Mouse (Mus musculus): ENCODE data around the gene Gm5936. TPM values are rescaled to one million over a fixed set of nuclear protein-coding genes. Genes with fewer than 3 reads are reported as not detected.

Gm5936 gene
- not detected for polyA plus RNA-seq (2014; fragmentation: Illumina TruSeq; extraction: RNeasy Lipid Tissue Mini Kit (QIAGEN cat#74804))

DNA sequence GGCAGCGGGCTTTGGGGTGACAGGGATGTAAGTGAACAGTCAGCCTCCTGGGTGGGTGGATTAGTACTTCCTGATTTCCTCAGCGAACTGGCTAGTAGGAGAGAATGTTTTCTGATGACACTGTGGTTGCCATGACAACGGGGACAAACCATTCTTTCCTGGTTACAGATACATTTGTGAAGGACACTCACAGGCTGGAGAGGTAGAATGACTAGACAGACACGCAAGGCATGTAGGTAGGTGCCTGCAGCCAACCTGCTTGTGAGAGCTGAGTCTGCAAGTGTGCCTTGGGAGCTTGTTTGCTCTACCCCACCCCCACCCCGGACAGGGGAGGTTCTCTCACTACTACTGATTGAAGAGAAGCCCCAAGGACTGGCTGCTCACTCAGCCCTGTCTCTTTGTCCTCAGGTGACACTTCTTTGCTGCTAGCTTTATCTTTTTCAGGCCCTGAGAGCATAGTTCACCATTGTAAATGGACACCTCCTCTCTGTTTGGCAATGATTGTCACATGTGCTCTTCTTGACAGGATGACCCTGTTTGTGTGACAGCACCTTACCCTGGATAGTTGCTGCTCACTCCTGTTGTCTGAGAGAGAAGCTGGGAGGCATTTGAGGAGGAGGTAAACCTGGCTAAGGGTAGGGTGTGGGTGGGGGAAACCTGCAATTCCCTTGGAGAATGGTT is at the start of gene Gm5936:
Gm5936 (plus strand) TSS at position 355 of the 681 bp plus-strand sequence.

Other genes with a start within 250 kb of the Gm5936 start
- not detected for gene Olfr1325, start 244.5 kb upstream of the Gm5936 start, polyA plus RNA-seq (2014; fragmentation: Illumina TruSeq; extraction: RNeasy Lipid Tissue Mini Kit (QIAGEN cat#74804))
- gene Gm5640, start 191.6 kb upstream of the Gm5936 start, polyA plus RNA-seq (2014; fragmentation: Illumina TruSeq; extraction: RNeasy Lipid Tissue Mini Kit (QIAGEN cat#74804)): not detected
- gene Gm6890, start 96.3 kb upstream of the Gm5936 start, polyA plus RNA-seq (2014; fragmentation: Illumina TruSeq; extraction: RNeasy Lipid Tissue Mini Kit (QIAGEN cat#74804)): not detected
- gene Gab3, start 248.3 kb downstream of the Gm5936 start, polyA plus RNA-seq (2014; fragmentation: Illumina TruSeq; extraction: RNeasy Lipid Tissue Mini Kit (QIAGEN cat#74804)): 6.8 TPM